Comparison of ENCODE assay signal across 23 mouse cellular contexts in the genomic region with DNA sequence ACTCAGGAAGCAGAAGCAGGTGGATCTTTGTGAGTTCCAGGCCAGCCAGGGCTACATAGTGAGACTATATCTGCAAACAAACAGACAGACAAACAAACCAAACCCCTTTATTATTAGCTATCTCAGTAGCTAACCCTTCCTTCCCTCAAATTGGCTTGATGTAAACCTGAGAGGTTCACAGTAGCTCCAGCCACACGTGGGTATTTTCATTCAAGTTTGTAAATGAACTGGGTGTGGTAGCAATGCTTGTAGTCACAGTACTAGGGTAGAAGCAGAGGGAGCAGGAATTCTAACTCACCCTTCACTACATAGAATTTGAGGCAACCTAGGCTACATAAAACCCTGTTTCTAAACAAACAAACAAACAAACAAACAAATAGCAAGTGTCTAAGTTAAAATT. TPM values are rescaled to one million over a fixed set of nuclear protein-coding genes. Genes with fewer than 3 reads are reported as not detected.
DNase-seq lines count a peak whose midpoint lies in the region; TF ChIP-seq lines count a peak whose summit lies in the region.
"Had no signal": no experiment of that assay in that cellular context is flagged by ENCODE, and none has a peak within 500 bp of the region (broad histone marks: within the 10 kb centered on the region; RNA-seq: fewer than 3 reads in every experiment).

No protein-coding gene starts in this region.

- no peak for TF ChIP-seq POLR2A in ES-Bruce4 (IDR thresholded peaks at IDR 0.05; ENCODE audit: insufficient read depth, low read length)

- WGBS in heart, embryonic 10.5 days, result 18% methylated on average over 1 of the region's 1 CpGs

- peaks cover 2% of the 10 kb centered on the region for H3K4me1 ChIP-seq in ES-Bruce4 (ENCODE audit: control insufficient read depth, insufficient read depth, low read length)
- peaks cover 25% of the 10 kb centered on the region for H3K4me1 ChIP-seq in heart, embryonic 10.5 days

- no peak overlapping the region for H3K4me3 ChIP-seq in ES-Bruce4 (ENCODE audit: low read depth, low read length)
- H3K4me3 ChIP-seq in heart, embryonic 10.5 days, result no peak overlapping the region

- TF ChIP-seq CTCF in ES-Bruce4 (IDR thresholded peaks at IDR 0.05; ENCODE audit: low read depth, low read length), result no peak

- no peaks in the 10 kb centered on the region for H3K27me3 ChIP-seq in ES-Bruce4 (ENCODE audit: control insufficient read depth, insufficient read depth, low read length, poor library complexity, severe bottlenecking)
- peaks cover 5% of the 10 kb centered on the region; the same call in 1 of the 2 replicates for H3K27me3 ChIP-seq in heart, embryonic 10.5 days (ENCODE audit: insufficient read depth, poor library complexity, severe bottlenecking)
- H3K27me3 ChIP-seq: Patski had no signal

- no peaks in the 10 kb centered on the region for H3K9me3 ChIP-seq in ES-Bruce4 (replicated peaks; ENCODE audit: control insufficient read depth, insufficient read depth, low read length, poor library complexity, severe bottlenecking)
- H3K9me3 ChIP-seq in heart, embryonic 10.5 days, result no peaks in the 10 kb centered on the region
- H3K9me3 ChIP-seq: G1E had no signal

- peak; percentile 76 for DNase-seq in ES-CJ7 (ENCODE audit: low read depth, low spot score)
- peak; percentile 72 for DNase-seq in R1 (ENCODE audit: low read depth, low spot score)
- DNase-seq in ZHBTc4 (ENCODE audit: low read depth, low spot score), result peak; percentile 52
- no peak for DNase-seq in gastrocnemius, postnatal 10 days
- no peak for DNase-seq in kidney, postnatal 10 days
- no peak for DNase-seq in cerebellum, postnatal 36 days
- DNase-seq in heart, embryonic 10.5 days (ENCODE audit: low spot score), result no peak
- DNase-seq: adrenal gland, adult 2 months; adrenal gland, adult 8-10 months; adrenal gland, postnatal 10 days; adrenal gland, postnatal 14 days; adrenal gland, postnatal 25 days; adrenal gland, postnatal 36 days; B cell, adult 2 months; cerebellum, adult 11 months; cerebellum, adult 11-12 months; cerebellum, adult 18-20 months; cerebellum, adult 2 months; cerebellum, adult 8-10 months; cerebellum, adult 9-10 months had no signal

- H3K27ac ChIP-seq in ES-Bruce4 (ENCODE audit: insufficient read depth, low read length), result peak overlapping the region; percentile 61; the same call in 1 of the 2 replicates
- H3K27ac ChIP-seq in heart, embryonic 10.5 days, result no peak overlapping the region

- no peak overlapping the region for H3K9ac ChIP-seq in ES-Bruce4 (ENCODE audit: low read depth, poor library complexity, severe bottlenecking)

- no peaks in the 10 kb centered on the region for H3K36me3 ChIP-seq in ES-Bruce4 (ENCODE audit: control insufficient read depth, insufficient read depth, low read length, poor library complexity, severe bottlenecking)
- no peaks in the 10 kb centered on the region for H3K36me3 ChIP-seq in heart, embryonic 10.5 days
- H3K36me3 ChIP-seq: G1E had no signal

- TF ChIP-seq EP300 in ES-Bruce4 (IDR thresholded peaks at IDR 0.05; ENCODE audit: insufficient read depth, low read depth, low read length), result no peak

RNA-seq across cellular contexts. Expression of a gene that starts 31.5 kb away (rescaled TPM):
- polyA plus RNA-seq in ES-Bruce4 (2011; ENCODE audit: insufficient read depth, insufficient read length, low read depth, missing spikeins), result 20.0 and 21.2 TPM in 2 replicates
- total RNA-seq in gastrocnemius, postnatal 10 days (2021), result 100 to 1,000 TPM in 1 of 2 experiments, 10 to 100 TPM in 1; 85.6 to 102 TPM
- polyA plus RNA-seq in heart, embryonic 10.5 days (2016; fragmentation: Nextera tagmentation; extraction: Ambion mirVana), result 18.5 and 21.7 TPM in 2 replicates

Comparison
In these comparisons a context has a peak if more than half of its experiments do, and no peak if none do; other contexts are left out.
1. DNase-seq: peak in ES-CJ7 (single experiment), R1 (single experiment) and ZHBTc4 (single experiment); none in gastrocnemius, postnatal 10 days (single experiment), kidney, postnatal 10 days (single experiment), cerebellum, postnatal 36 days (0 of 2) and heart, embryonic 10.5 days (single experiment).